Mouse (Mus musculus) midbrain, embryonic 15.5 days (tissue): ENCODE data around the gene Tmem51. TPM values are rescaled to one million over a fixed set of nuclear protein-coding genes. Genes with fewer than 3 reads are reported as not detected.
"Not testable (repeated sequence)": the region's sequence is repeated elsewhere in the genome, so short reads cannot be mapped to it uniquely, and the experiment has no call there.

Experiments
- ATAC-seq: fragments of 200-750 bp; cut with Nextera tagmentation; replicated peaks from 2 replicates; pipeline ENCODE4 v1.8.0; 2017; ENCODE audit warnings: moderate TSS enrichment
- H3K27ac ChIP-seq: fragments of 300-500 bp; sonication (generic); 2 replicates; pipeline ENCODE4 v1.5.1; 2015; ENCODE audit warnings: mild to moderate bottlenecking, inconsistent platforms
- H3K27me3 ChIP-seq: fragments of 300-500 bp; sonication (generic); replicated peaks from 2 replicates; pipeline ENCODE4 v1.6.1; 2015; ENCODE audit warnings: inconsistent platforms
- H3K36me3 ChIP-seq: fragments of 300-500 bp; sonication (generic); replicated peaks from 2 replicates; pipeline ENCODE4 v1.6.1; 2015; ENCODE audit warnings: inconsistent platforms
- H3K4me1 ChIP-seq: fragments of 300-500 bp; sonication (generic); 2 replicates; pipeline ENCODE4 v1.6.1; 2015; ENCODE audit warnings: inconsistent platforms
- H3K4me2 ChIP-seq: fragments of 300-500 bp; sonication (generic); 2 replicates; pipeline ENCODE4 v1.6.1; 2015; ENCODE audit warnings: inconsistent platforms, mild to moderate bottlenecking, moderate library complexity
- H3K4me3 ChIP-seq: fragments of 300-500 bp; sonication (generic); 2 replicates; pipeline ENCODE4 v1.5.1; 2015; ENCODE audit warnings: mild to moderate bottlenecking, inconsistent platforms
- H3K9ac ChIP-seq: fragments of 300-500 bp; sonication (generic); 2 replicates; pipeline ENCODE4 v1.6.1; 2015; ENCODE audit warnings: mild to moderate bottlenecking, inconsistent platforms
- H3K9me3 ChIP-seq: fragments of 300-500 bp; sonication (generic); 2 replicates; pipeline ENCODE4 v1.6.1; 2016; ENCODE audit warnings: inconsistent platforms
- WGBS: fragments of 180-500 bp; shearing (Covaris S2); methylation state at CpG from one replicate; pipeline ENCODE4 v1.1.7; 2015; ENCODE audit warnings: mixed read lengths; 5-methylcytosine and 5-hydroxymethylcytosine counted together
- polyA plus RNA-seq: library from polyadenylated mRNA; unstranded; fragments of >200 nt; fragmentation: Nextera tagmentation; extraction: Ambion mirVana; gene quantifications from 2 replicates; pipeline ENCODE4 v1.2.1, GENCODE M21; 2015

Gene Tmem51
- polyA plus RNA-seq, 1 experiment from 2014 or later: 8.1 TPM

GRCm38 (mm10) chr4:142053261-142053660 is 30.8 kb downstream of the Tmem51 start:
- Histone ChIP-seq H3K27ac (no peak overlapping the region), H3K9ac (no peak overlapping the region), H3K9me3 (no peaks in the 10 kb centered on the region), H3K36me3 (no peaks in the 10 kb centered on the region), H3K4me2 (no peak overlapping the region), H3K4me3 (no peak overlapping the region), H3K27me3 (no peaks in the 10 kb centered on the region), H3K4me1 (0 out of 2 replicates have a peak, but pooled peaks cover 3% of the 10 kb centered on the region)
- ATAC-seq: no peak
- WGBS: 83% methylated on average over 4 of the region's 4 CpGs

GRCm38 (mm10) chr4:142052391-142053132 is 31.5 kb downstream of the Tmem51 start:
- H3K9ac ChIP-seq: no peak overlapping the region
- WGBS: 59% methylated on average over 22 of the region's 22 CpGs

GRCm38 (mm10) chr4:142051883-142052282 is 32.2 kb downstream of the Tmem51 start:
- not testable (repeated sequence) for H3K9ac ChIP-seq, H3K27me3 ChIP-seq, H3K36me3 ChIP-seq, ATAC-seq, H3K4me2 ChIP-seq, H3K4me3 ChIP-seq, H3K27ac ChIP-seq, H3K9me3 ChIP-seq, H3K4me1 ChIP-seq
- 96% methylated on average over 6 of the region's 6 CpGs for WGBS

More at GRCm38 (mm10) chr4:142052391-142053132, 31.5 kb downstream of the Tmem51 start:
- ATAC-seq: no peak
- Histone ChIP-seq H3K27me3 (no peaks in the 10 kb centered on the region), H3K27ac (no peak overlapping the region), H3K4me1 (0 out of 2 replicates have a peak, but pooled peaks cover 2% of the 10 kb centered on the region), H3K4me2 (no peak overlapping the region), H3K36me3 (no peaks in the 10 kb centered on the region), H3K9me3 (no peaks in the 10 kb centered on the region), H3K4me3 (no peak overlapping the region)

GRCm38 (mm10) chr4:142049963-142050362 is 34.1 kb downstream of the Tmem51 start:
- H3K27ac ChIP-seq: no peak overlapping the region
- H3K27me3 ChIP-seq: no peaks in the 10 kb centered on the region
- no peak overlapping the region for H3K4me2 ChIP-seq
- 97% methylated on average over 5 of the region's 5 CpGs for WGBS
- H3K9ac ChIP-seq: no peak overlapping the region
- no peaks in the 10 kb centered on the region for H3K4me1 ChIP-seq
- H3K4me3 ChIP-seq: no peak overlapping the region
- no peak for ATAC-seq
- H3K36me3 ChIP-seq: no peaks in the 10 kb centered on the region
- no peaks in the 10 kb centered on the region for H3K9me3 ChIP-seq

- 75% methylated on average over 8 of the region's 8 CpGs for WGBS
- no peak for ATAC-seq
Measured at GRCm38 (mm10) chr4:142048391-142048790, 35.7 kb downstream of the Tmem51 start.

GRCm38 (mm10) chr4:142047005-142047404 is 37.1 kb downstream of the Tmem51 start:
- no peaks in the 10 kb centered on the region for H3K27me3 ChIP-seq
- H3K4me2 ChIP-seq: no peak overlapping the region
- no peak overlapping the region for H3K9ac ChIP-seq
- no peaks in the 10 kb centered on the region for H3K36me3 ChIP-seq
- 92% methylated on average over 5 of the region's 5 CpGs for WGBS
- H3K4me1 ChIP-seq: no peaks in the 10 kb centered on the region
- no peaks in the 10 kb centered on the region for H3K9me3 ChIP-seq
- ATAC-seq: no peak
- no peak overlapping the region for H3K27ac ChIP-seq
- H3K4me3 ChIP-seq: no peak overlapping the region

More at GRCm38 (mm10) chr4:142048391-142048790, 35.7 kb downstream of the Tmem51 start:
- H3K27ac ChIP-seq: no peak overlapping the region
- H3K9ac ChIP-seq: no peak overlapping the region
- H3K27me3 ChIP-seq: no peaks in the 10 kb centered on the region
- no peaks in the 10 kb centered on the region for H3K9me3 ChIP-seq
- no peak overlapping the region for H3K4me2 ChIP-seq
- H3K4me1 ChIP-seq: no peaks in the 10 kb centered on the region
- H3K4me3 ChIP-seq: no peak overlapping the region
- H3K36me3 ChIP-seq: no peaks in the 10 kb centered on the region

- 83% methylated on average over 7 of the region's 7 CpGs for WGBS
- Histone ChIP-seq H3K4me2 (no peak overlapping the region), H3K4me3 (no peak overlapping the region), H3K4me1 (no peaks in the 10 kb centered on the region), H3K9me3 (no peaks in the 10 kb centered on the region), H3K27me3 (no peaks in the 10 kb centered on the region), H3K36me3 (no peaks in the 10 kb centered on the region), H3K9ac (no peak overlapping the region), H3K27ac (no peak overlapping the region)
- no peak for ATAC-seq
Measured at GRCm38 (mm10) chr4:142046496-142046895, 37.6 kb downstream of the Tmem51 start.

GRCm38 (mm10) chr4:142045595-142046163 is 38.4 kb downstream of the Tmem51 start:
- Histone ChIP-seq H3K4me1 (no peaks in the 10 kb centered on the region), H3K9me3 (no peaks in the 10 kb centered on the region), H3K4me2 (no peak overlapping the region), H3K27me3 (no peaks in the 10 kb centered on the region), H3K9ac (no peak overlapping the region), H3K4me3 (no peak overlapping the region), H3K27ac (no peak overlapping the region), H3K36me3 (no peaks in the 10 kb centered on the region)
- no peak for ATAC-seq
- WGBS: 86% methylated on average over 14 of the region's 14 CpGs

GRCm38 (mm10) chr4:142044452-142044851 is 39.7 kb downstream of the Tmem51 start:
- Histone ChIP-seq H3K27ac (no peak overlapping the region), H3K27me3 (no peaks in the 10 kb centered on the region), H3K4me3 (no peak overlapping the region), H3K9me3 (no peaks in the 10 kb centered on the region), H3K4me2 (no peak overlapping the region), H3K4me1 (no peaks in the 10 kb centered on the region), H3K36me3 (no peaks in the 10 kb centered on the region), H3K9ac (no peak overlapping the region)
- WGBS: 77% methylated on average over 12 of the region's 12 CpGs
- no peak for ATAC-seq

- Histone ChIP-seq H3K27ac (no peak overlapping the region), H3K27me3 (no peaks in the 10 kb centered on the region), H3K4me1 (no peaks in the 10 kb centered on the region), H3K9ac (no peak overlapping the region), H3K4me2 (no peak overlapping the region), H3K4me3 (no peak overlapping the region), H3K9me3 (no peaks in the 10 kb centered on the region), H3K36me3 (no peaks in the 10 kb centered on the region)
- ATAC-seq: no peak
- WGBS: 91% methylated on average over 9 of the region's 9 CpGs
Measured at GRCm38 (mm10) chr4:142039662-142040353, 44.3 kb downstream of the Tmem51 start.

- H3K4me1 ChIP-seq: no peaks in the 10 kb centered on the region
- no peaks in the 10 kb centered on the region for H3K36me3 ChIP-seq
- 54% methylated on average over 4 of the region's 4 CpGs for WGBS
- H3K4me2 ChIP-seq: no peak overlapping the region
- H3K9ac ChIP-seq: no peak overlapping the region
- no peak for ATAC-seq
- H3K4me3 ChIP-seq: no peak overlapping the region
- H3K9me3 ChIP-seq: no peaks in the 10 kb centered on the region
- no peak overlapping the region for H3K27ac ChIP-seq
- no peaks in the 10 kb centered on the region for H3K27me3 ChIP-seq
Measured at GRCm38 (mm10) chr4:142037897-142038296, 46.2 kb downstream of the Tmem51 start.

GRCm38 (mm10) chr4:142028533-142028932 is 55.6 kb downstream of the Tmem51 start:
- Histone ChIP-seq H3K9ac (no peak overlapping the region), H3K9me3 (no peaks in the 10 kb centered on the region), H3K4me1 (no peaks in the 10 kb centered on the region), H3K27me3 (no peaks in the 10 kb centered on the region), H3K4me2 (no peak overlapping the region), H3K36me3 (no peaks in the 10 kb centered on the region), H3K4me3 (no peak overlapping the region), H3K27ac (no peak overlapping the region)
- ATAC-seq: no peak
- WGBS: 86% methylated on average over 13 of the region's 13 CpGs
